ENCODE assay signal across 8 mouse cellular contexts in genomic region chr17:13883540-13883939, GRCm38 (mm10).
"Had no signal": no experiment of that assay in that cellular context is flagged by ENCODE, and none has a peak within 500 bp of the region (broad histone marks: within the 10 kb centered on the region; RNA-seq: fewer than 3 reads in every experiment).

No protein-coding gene starts in this region.

- H3K27ac ChIP-seq: left cerebral cortex, adult 2 months; limb, embryonic 15.5 days; liver, embryonic 14.5 days; midbrain, embryonic 13.5 days had no signal

- H3K4me2 ChIP-seq: limb, embryonic 15.5 days; midbrain, embryonic 13.5 days had no signal

- H3K27me3 ChIP-seq: limb, embryonic 15.5 days; midbrain, embryonic 13.5 days had no signal

- H3K4me3 ChIP-seq: left cerebral cortex, adult 2 months; limb, embryonic 15.5 days; midbrain, embryonic 13.5 days had no signal

- H3K9me3 ChIP-seq: limb, embryonic 15.5 days; midbrain, embryonic 13.5 days had no signal

- H3K4me1 ChIP-seq: limb, embryonic 15.5 days; midbrain, embryonic 13.5 days had no signal

- DNase-seq: kidney, postnatal 25 days; lung, adult 18-20 months; right cerebral cortex, postnatal 25 days; thymus, postnatal 36 days had no signal

- ATAC-seq: midbrain, embryonic 13.5 days had no signal

- H3K9ac ChIP-seq: limb, embryonic 15.5 days; liver, embryonic 14.5 days; midbrain, embryonic 13.5 days had no signal
